Mouse (Mus musculus) testis, adult 2 months (tissue): ENCODE measurements around the gene Stk38l.
"Not testable (repeated sequence)": the region's sequence is repeated elsewhere in the genome, so short reads cannot be mapped to it uniquely, and the experiment has no call there.

ENCODE experiments used
- CTCF ChIP-seq: fragments of 200-500 bp; IDR thresholded peaks from 2 replicates; pipeline ENCODE4 v1.5.1; 2012; ENCODE audit warnings: low read depth, mild to moderate bottlenecking, inconsistent platforms, low read length, moderate library complexity; ENCODE audit not compliant: control insufficient read depth, insufficient read depth, insufficient replicate concordance
- POLR2A ChIP-seq: fragments of 200-500 bp; IDR thresholded peaks from 2 replicates; pipeline ENCODE4 v1.6.1; 2012; ENCODE audit warnings: low read depth, mild to moderate bottlenecking, inconsistent platforms, low read length, moderate library complexity; ENCODE audit not compliant: control insufficient read depth

DNA sequence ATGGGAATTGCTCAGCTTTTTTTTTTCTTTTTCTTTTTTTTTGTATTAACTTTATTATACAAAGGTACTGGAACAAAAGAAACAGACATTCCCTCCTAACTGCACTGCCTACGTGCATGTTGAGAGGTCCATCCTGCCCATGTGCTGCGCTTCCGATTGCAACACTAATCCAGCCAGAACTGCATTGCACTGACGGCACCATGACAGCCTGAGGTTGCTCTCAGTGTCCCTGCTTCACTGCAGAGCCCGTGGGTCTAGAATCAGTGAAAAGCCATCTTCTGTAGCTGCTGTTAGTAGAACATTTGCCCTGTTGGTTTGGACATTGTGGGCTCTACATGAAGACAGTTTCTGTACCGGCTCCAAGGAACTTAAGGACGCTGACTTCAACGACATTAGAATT, 51.1 kb downstream of the Stk38l start:
- not testable (repeated sequence) for TF ChIP-seq CTCF, POLR2A
